Mouse (Mus musculus) liver, postnatal 0 days (tissue): ENCODE measurements around the gene Cldn14.

Experiments used
- CTCF ChIP-seq: sonication (generic); IDR thresholded peaks from 2 replicates; pipeline ENCODE4 v1.5.1; 2016; ENCODE audit warnings: antibody characterized with exemption, low read depth
- EP300 ChIP-seq: IDR thresholded peaks from 2 replicates; pipeline ENCODE4 v1.6.1; 2016; ENCODE audit warnings: antibody characterized with exemption, low read depth, mild to moderate bottlenecking

DNA sequence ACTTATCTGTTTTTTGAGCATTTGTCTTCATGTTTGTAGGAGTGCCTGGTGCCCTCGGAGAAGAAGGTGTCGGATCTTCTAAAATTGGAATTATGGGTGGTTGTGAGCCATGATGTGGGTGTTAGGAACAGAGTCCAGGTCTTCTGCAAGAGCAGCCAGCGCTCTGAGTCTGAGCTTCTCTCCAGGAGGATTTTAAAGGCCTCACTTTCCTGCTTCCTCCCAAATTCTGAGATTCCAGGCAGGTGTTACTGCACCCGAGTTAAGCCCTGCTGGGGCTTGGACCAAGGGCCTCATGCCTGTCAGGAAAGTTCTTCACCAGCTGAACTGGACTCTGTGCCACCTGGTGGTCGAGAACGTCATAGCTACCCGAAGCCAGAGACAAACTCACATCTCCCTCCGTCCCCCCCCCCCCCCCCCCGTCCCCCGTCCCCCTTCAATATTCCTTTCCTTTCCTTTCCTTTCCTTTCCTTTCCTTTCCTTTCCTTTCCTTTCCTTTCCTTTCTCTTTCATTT lies 93.2 kb downstream of the Cldn14 start:
- TF ChIP-seq CTCF (peak; percentile 57), EP300 (no peak)
